Mouse (Mus musculus): ENCODE measurements around the gene Fhit. TPM values are rescaled to one million over a fixed set of nuclear protein-coding genes. Genes with fewer than 3 reads are reported as not detected.

Gene Fhit
- polyA plus RNA-seq, 1 experiment from 2014 or later: 6.1 TPM

DNA sequence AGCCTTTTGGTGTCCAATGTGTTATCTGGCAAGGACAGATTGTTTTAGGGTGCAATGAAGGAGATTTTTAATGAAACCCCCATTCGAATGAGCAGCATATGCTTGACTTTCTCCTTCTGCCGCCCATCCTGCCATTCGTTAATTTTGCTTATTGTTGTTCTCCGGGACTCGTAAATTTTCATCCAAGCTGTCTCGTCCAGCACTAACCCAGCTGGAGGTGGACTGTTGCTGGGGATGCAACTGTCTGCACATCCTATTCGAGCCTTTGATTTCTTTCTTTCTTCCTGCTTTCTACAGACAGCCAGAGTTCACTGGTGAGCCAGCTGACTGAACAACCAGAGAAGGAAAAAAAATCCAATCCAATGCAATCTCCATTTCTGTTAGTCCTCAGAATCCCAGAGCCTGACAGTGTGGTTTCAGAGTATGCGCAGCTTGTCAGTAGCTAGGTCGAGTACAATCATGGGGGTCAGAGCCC is 1350.0 kb downstream of the Fhit start:
- WGBS: 80% methylated on average over 9 of the region's 9 CpGs
- Histone ChIP-seq H3K9ac (ENCODE audit: low read length) (no peak overlapping the region), H3K4me3 (ENCODE audit: control insufficient read depth in 1 of 2, insufficient read depth in 1 of 2, low read depth in 1 of 2, low read length in 2 of 2) (no peak overlapping the region), H3K4me2 (ENCODE audit: low read length) (no peak overlapping the region), H3K27me3 (ENCODE audit: control insufficient read depth, insufficient read depth, low read length) (no peaks in the 10 kb centered on the region), H3K4me1 (ENCODE audit: control insufficient read depth in 2 of 2, insufficient read depth in 2 of 2, low read length in 2 of 2) (no peaks in the 10 kb centered on the region), H3K36me3 (ENCODE audit: control insufficient read depth, insufficient read depth, low read length) (no peaks in the 10 kb centered on the region), H3K9me3 (ENCODE audit: control insufficient read depth, low read length) (no peaks in the 10 kb centered on the region), H3K27ac (replicated peaks in 1 of 2; ENCODE audit: control insufficient read depth in 1 of 2, insufficient read depth in 1 of 2, low read depth in 2 of 2, low read length in 2 of 2) (no peak overlapping the region)
- ATAC-seq (ENCODE audit: insufficient number of reproducible peaks, insufficient read depth, low FRiP score, low read depth): no peak

DNA sequence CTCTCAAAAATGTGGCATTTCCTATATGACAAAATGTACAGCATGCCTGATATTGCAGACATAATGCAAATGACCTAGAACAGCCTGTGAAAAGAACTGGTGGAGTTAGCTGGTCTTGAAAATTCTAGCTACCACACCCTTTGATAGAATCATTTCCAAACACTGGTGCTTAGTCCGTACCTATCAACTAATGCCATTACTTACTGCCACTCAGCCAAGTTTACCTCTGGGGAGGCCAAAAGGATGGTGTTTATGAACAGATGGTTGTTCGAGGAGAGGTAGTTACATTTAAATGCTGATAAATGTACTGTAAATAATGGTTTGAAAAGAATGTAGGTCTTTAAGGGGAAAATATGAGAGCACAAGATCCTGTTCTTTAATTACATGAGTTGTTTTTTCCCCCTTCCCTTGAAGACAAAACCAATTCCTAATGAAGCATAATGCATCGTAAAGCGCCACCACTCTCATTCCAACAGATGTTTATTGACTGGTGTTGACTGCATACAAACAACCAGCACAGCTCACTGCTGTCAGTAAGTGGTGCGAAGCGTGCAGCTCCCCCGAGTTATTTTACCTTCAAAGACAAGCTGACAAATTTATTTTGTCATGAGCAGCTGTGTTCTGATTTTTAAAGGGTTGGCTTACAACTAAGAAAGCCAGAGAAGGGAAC is 1350.5 kb downstream of the Fhit start:
- WGBS: 79% methylated on average over 7 of the region's 7 CpGs
- Histone ChIP-seq H3K27ac (replicated peaks in 1 of 2; ENCODE audit: control insufficient read depth in 1 of 2, insufficient read depth in 1 of 2, low read depth in 2 of 2, low read length in 2 of 2) (no peak overlapping the region), H3K9ac (ENCODE audit: low read length) (no peak overlapping the region), H3K4me3 (ENCODE audit: control insufficient read depth in 1 of 2, insufficient read depth in 1 of 2, low read depth in 1 of 2, low read length in 2 of 2) (no peak overlapping the region), H3K27me3 (ENCODE audit: control insufficient read depth, insufficient read depth, low read length) (no peaks in the 10 kb centered on the region), H3K4me2 (ENCODE audit: low read length) (no peak overlapping the region), H3K4me1 (ENCODE audit: control insufficient read depth in 2 of 2, insufficient read depth in 2 of 2, low read length in 2 of 2) (no peaks in the 10 kb centered on the region), H3K9me3 (ENCODE audit: control insufficient read depth, low read length) (no peaks in the 10 kb centered on the region), H3K36me3 (ENCODE audit: control insufficient read depth, insufficient read depth, low read length) (no peaks in the 10 kb centered on the region)
- ATAC-seq (ENCODE audit: insufficient number of reproducible peaks, insufficient read depth, low FRiP score, low read depth): no peak

DNA sequence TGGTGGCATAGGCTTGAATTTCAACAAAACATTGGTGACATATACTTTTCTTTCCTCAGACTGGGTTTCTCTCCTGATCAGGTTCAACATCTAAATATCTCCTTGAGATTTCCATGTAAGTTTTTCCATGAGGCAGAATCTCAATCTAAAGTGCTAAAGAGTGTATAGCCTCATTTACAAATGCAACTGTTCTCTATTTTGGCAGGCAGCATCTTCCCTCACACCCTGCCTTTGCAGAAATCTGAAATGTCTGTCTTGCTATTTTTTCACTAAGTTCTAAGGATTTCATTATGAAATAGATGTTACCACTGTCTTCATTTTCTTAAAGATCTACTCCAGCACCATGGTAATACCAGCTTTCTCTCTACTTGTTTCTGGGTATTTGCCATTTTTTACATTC is 1368.4 kb downstream of the Fhit start:
- Histone ChIP-seq H3K4me1 (ENCODE audit: control insufficient read depth in 2 of 2, insufficient read depth in 2 of 2, low read length in 2 of 2) (no peaks in the 10 kb centered on the region), H3K36me3 (ENCODE audit: control insufficient read depth, insufficient read depth, low read length) (no peaks in the 10 kb centered on the region), H3K9me3 (ENCODE audit: control insufficient read depth, low read length) (no peaks in the 10 kb centered on the region), H3K27me3 (ENCODE audit: control insufficient read depth, insufficient read depth, low read length) (no peaks in the 10 kb centered on the region), H3K27ac (replicated peaks in 1 of 2; ENCODE audit: control insufficient read depth in 1 of 2, insufficient read depth in 1 of 2, low read depth in 2 of 2, low read length in 2 of 2) (no peak overlapping the region), H3K9ac (ENCODE audit: low read length) (no peak overlapping the region), H3K4me2 (ENCODE audit: low read length) (no peak overlapping the region), H3K4me3 (ENCODE audit: control insufficient read depth in 1 of 2, insufficient read depth in 1 of 2, low read depth in 1 of 2, low read length in 2 of 2) (no peak overlapping the region)
- ATAC-seq (ENCODE audit: insufficient number of reproducible peaks, insufficient read depth, low FRiP score, low read depth): no peak

DNA sequence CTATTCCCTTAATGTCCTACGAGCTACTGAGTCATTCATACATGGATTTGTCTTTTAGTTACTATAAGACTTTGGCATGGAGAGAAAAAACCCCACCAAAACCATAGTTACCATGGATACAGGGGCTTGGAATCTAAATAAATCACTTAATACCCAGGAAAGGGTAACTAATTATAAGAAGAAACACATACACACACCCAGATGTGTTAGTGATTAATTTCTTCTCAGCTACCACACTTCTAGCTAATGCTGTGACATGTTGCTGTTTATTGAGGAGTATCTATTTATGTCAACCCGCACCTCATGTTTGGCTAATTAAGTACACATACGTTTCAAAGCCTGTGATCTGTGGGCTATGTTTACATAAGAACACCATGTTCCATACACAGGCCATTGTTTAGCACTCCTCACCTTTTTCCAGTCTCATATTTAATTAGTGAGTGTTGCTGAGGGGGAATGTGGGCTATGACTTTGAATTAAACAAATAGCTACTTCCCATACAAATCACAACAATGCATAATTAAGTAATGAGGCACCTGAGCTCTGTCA is 1373.4 kb downstream of the Fhit start:
- no peaks in the 10 kb centered on the region for H3K36me3 ChIP-seq (ENCODE audit: control insufficient read depth, insufficient read depth, low read length)
- H3K4me3 ChIP-seq (ENCODE audit: control insufficient read depth in 1 of 2, insufficient read depth in 1 of 2, low read depth in 1 of 2, low read length in 2 of 2): no peak overlapping the region
- no peak overlapping the region for H3K27ac ChIP-seq (replicated peaks in 1 of 2; ENCODE audit: control insufficient read depth in 1 of 2, insufficient read depth in 1 of 2, low read depth in 2 of 2, low read length in 2 of 2)
- no peaks in the 10 kb centered on the region for H3K27me3 ChIP-seq (ENCODE audit: control insufficient read depth, insufficient read depth, low read length)
- no peaks in the 10 kb centered on the region for H3K4me1 ChIP-seq (ENCODE audit: control insufficient read depth in 2 of 2, insufficient read depth in 2 of 2, low read length in 2 of 2)
- no peak overlapping the region for H3K9ac ChIP-seq (ENCODE audit: low read length)
- ATAC-seq (ENCODE audit: insufficient number of reproducible peaks, insufficient read depth, low FRiP score, low read depth): no peak
- 78% methylated on average over 3 of the region's 3 CpGs for WGBS
- no peak overlapping the region for H3K4me2 ChIP-seq (ENCODE audit: low read length)
- no peaks in the 10 kb centered on the region for H3K9me3 ChIP-seq (ENCODE audit: control insufficient read depth, low read length)

DNA sequence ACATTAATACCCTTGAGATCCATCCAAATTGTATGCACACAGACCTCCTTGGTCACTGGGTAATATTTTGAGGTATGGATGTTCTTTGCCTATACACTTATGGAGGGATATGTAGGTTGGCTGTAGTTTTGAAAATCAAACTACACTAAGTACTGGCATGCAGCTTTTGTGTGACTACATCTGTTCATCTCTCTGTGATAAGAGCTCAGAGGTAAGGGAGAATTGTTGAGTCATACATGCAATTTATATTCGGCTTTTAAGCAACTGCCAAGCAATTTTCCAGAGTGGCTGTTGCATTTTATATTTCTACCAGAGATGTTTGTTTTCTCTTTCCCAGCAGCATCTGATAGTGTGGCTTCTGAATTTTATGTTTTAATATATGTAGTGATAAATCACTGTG is 1374.4 kb downstream of the Fhit start:
- no peaks in the 10 kb centered on the region for H3K36me3 ChIP-seq (ENCODE audit: control insufficient read depth, insufficient read depth, low read length)
- H3K4me1 ChIP-seq (ENCODE audit: control insufficient read depth in 2 of 2, insufficient read depth in 2 of 2, low read length in 2 of 2): no peaks in the 10 kb centered on the region
- no peak overlapping the region for H3K9ac ChIP-seq (ENCODE audit: low read length)
- H3K9me3 ChIP-seq (ENCODE audit: control insufficient read depth, low read length): no peaks in the 10 kb centered on the region
- ATAC-seq (ENCODE audit: insufficient number of reproducible peaks, insufficient read depth, low FRiP score, low read depth): no peak
- no peak overlapping the region for H3K4me3 ChIP-seq (ENCODE audit: control insufficient read depth in 1 of 2, insufficient read depth in 1 of 2, low read depth in 1 of 2, low read length in 2 of 2)
- WGBS: 94% methylated on average over 1 of the region's 1 CpGs
- H3K4me2 ChIP-seq (ENCODE audit: low read length): no peak overlapping the region
- no peak overlapping the region for H3K27ac ChIP-seq (replicated peaks in 1 of 2; ENCODE audit: control insufficient read depth in 1 of 2, insufficient read depth in 1 of 2, low read depth in 2 of 2, low read length in 2 of 2)
- no peaks in the 10 kb centered on the region for H3K27me3 ChIP-seq (ENCODE audit: control insufficient read depth, insufficient read depth, low read length)

DNA sequence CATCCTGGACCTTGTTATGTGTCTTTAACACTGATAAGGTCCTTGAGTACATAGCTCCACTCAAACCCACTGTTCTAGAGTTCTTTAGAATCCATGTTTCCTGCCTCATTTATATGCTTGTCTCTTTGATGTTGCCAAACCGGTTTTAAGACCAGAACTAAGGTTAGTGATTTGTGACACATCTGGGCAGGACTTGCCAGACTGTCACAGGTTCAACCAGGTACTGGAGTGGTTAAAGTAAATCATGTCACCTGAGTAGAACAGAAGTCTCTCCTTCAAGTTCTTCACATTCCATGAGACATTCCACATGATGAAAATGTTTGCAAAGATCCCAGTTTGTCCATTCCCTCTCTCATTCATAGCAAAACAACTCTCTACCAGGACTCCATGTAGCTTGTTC is 1376.0 kb downstream of the Fhit start:
- H3K4me1 ChIP-seq (ENCODE audit: control insufficient read depth in 2 of 2, insufficient read depth in 2 of 2, low read length in 2 of 2): no peaks in the 10 kb centered on the region
- ATAC-seq (ENCODE audit: insufficient number of reproducible peaks, insufficient read depth, low FRiP score, low read depth): no peak
- no peaks in the 10 kb centered on the region for H3K9me3 ChIP-seq (ENCODE audit: control insufficient read depth, low read length)
- no peaks in the 10 kb centered on the region for H3K27me3 ChIP-seq (ENCODE audit: control insufficient read depth, insufficient read depth, low read length)
- H3K4me2 ChIP-seq (ENCODE audit: low read length): no peak overlapping the region
- 37% methylated on average over 1 of the region's 1 CpGs for WGBS
- no peaks in the 10 kb centered on the region for H3K36me3 ChIP-seq (ENCODE audit: control insufficient read depth, insufficient read depth, low read length)
- no peak overlapping the region for H3K9ac ChIP-seq (ENCODE audit: low read length)
- no peak overlapping the region for H3K4me3 ChIP-seq (ENCODE audit: control insufficient read depth in 1 of 2, insufficient read depth in 1 of 2, low read depth in 1 of 2, low read length in 2 of 2)
- H3K27ac ChIP-seq (replicated peaks in 1 of 2; ENCODE audit: control insufficient read depth in 1 of 2, insufficient read depth in 1 of 2, low read depth in 2 of 2, low read length in 2 of 2): no peak overlapping the region

DNA sequence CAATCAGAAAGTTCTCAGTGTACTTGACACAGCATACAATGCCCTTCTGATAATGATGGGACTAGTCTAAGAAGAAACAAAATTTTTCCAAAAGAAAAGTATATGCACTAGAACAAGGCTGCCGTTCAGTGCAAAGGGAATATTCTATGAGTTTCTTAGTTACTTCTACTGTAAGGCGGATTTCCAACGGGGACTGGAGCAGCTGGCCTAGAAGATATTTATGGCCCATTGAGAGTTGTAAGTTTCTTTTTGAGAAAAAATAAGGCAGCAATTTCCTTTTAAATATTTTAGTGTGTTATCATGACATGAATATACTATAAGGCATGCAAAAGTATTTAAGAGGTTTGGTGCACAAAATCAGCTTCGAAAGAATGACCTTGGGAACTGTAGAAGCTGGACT is 1410.5 kb downstream of the Fhit start:
- H3K4me3 ChIP-seq (ENCODE audit: control insufficient read depth in 1 of 2, insufficient read depth in 1 of 2, low read depth in 1 of 2, low read length in 2 of 2): no peak overlapping the region
- H3K27ac ChIP-seq (replicated peaks in 1 of 2; ENCODE audit: control insufficient read depth in 1 of 2, insufficient read depth in 1 of 2, low read depth in 2 of 2, low read length in 2 of 2): no peak overlapping the region
- WGBS: 83% methylated on average over 4 of the region's 4 CpGs
- no peaks in the 10 kb centered on the region for H3K9me3 ChIP-seq (ENCODE audit: control insufficient read depth, low read length)
- no peaks in the 10 kb centered on the region for H3K27me3 ChIP-seq (ENCODE audit: control insufficient read depth, insufficient read depth, low read length)
- H3K4me1 ChIP-seq (ENCODE audit: control insufficient read depth in 2 of 2, insufficient read depth in 2 of 2, low read length in 2 of 2): no peaks in the 10 kb centered on the region
- no peak overlapping the region for H3K4me2 ChIP-seq (ENCODE audit: low read length)
- no peak for ATAC-seq (ENCODE audit: insufficient number of reproducible peaks, insufficient read depth, low FRiP score, low read depth)
- H3K36me3 ChIP-seq (ENCODE audit: control insufficient read depth, insufficient read depth, low read length): no peaks in the 10 kb centered on the region
- no peak overlapping the region for H3K9ac ChIP-seq (ENCODE audit: low read length)

DNA sequence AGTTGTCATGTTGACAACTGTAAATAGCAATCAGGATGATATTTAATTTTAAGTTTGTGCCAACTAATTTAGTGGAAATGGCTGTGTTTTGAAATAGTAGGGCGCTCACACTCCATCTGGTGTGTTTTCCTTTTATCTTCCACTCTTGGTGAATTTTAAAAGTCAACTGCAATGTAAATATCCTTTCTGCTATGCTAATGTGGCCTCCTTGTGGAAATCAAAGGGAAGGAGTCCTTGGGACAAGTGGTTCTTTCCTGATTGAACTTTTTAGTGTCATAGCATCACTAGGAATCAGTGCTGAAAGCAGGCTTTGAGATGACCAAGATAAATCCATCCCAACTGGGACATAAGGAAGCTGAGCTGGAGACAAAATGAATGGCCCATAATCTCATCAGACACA is 1413.1 kb downstream of the Fhit start:
- Histone ChIP-seq H3K9ac (ENCODE audit: low read length) (no peak overlapping the region), H3K27ac (replicated peaks in 1 of 2; ENCODE audit: control insufficient read depth in 1 of 2, insufficient read depth in 1 of 2, low read depth in 2 of 2, low read length in 2 of 2) (no peak overlapping the region), H3K4me2 (ENCODE audit: low read length) (no peak overlapping the region), H3K36me3 (ENCODE audit: control insufficient read depth, insufficient read depth, low read length) (no peaks in the 10 kb centered on the region), H3K4me3 (ENCODE audit: control insufficient read depth in 1 of 2, insufficient read depth in 1 of 2, low read depth in 1 of 2, low read length in 2 of 2) (no peak overlapping the region), H3K9me3 (ENCODE audit: control insufficient read depth, low read length) (no peaks in the 10 kb centered on the region), H3K27me3 (ENCODE audit: control insufficient read depth, insufficient read depth, low read length) (no peaks in the 10 kb centered on the region), H3K4me1 (ENCODE audit: control insufficient read depth in 2 of 2, insufficient read depth in 2 of 2, low read length in 2 of 2) (no peaks in the 10 kb centered on the region)
- no peak for ATAC-seq (ENCODE audit: insufficient number of reproducible peaks, insufficient read depth, low FRiP score, low read depth)
- WGBS: 74% methylated on average over 1 of the region's 1 CpGs
